Mouse (Mus musculus) bone marrow macrophage, adult 2 months (primary cell): ENCODE measurements around the gene Cenpp.

Source experiments
- CTCF ChIP-seq: IDR thresholded peaks from 2 replicates; pipeline ENCODE4 v1.5.1; 2012; ENCODE audit warnings: low read depth, mild to moderate bottlenecking, low read length, moderate library complexity
- POLR2A ChIP-seq: IDR thresholded peaks from 2 replicates; pipeline ENCODE4 v1.6.1; 2012; ENCODE audit warnings: mild to moderate bottlenecking, low read depth, low read length, borderline replicate concordance

- TF ChIP-seq CTCF (no peak), POLR2A (no peak)
Observed at GRCm38 (mm10) chr13:49435745-49436144, 216.8 kb downstream of the Cenpp start.
